Mouse (Mus musculus): ENCODE data around the gene Tbc1d4.

Tbc1d4 gene

GRCm38 (mm10) chr14:101532090-101532695 is 76.8 kb downstream of the Tbc1d4 start:
- DNase-seq (ENCODE audit: low read depth), result no peak

GRCm38 (mm10) chr14:101530455-101530854 is 78.5 kb downstream of the Tbc1d4 start:
- no peak for DNase-seq (ENCODE audit: low read depth)

GRCm38 (mm10) chr14:101529194-101529593 is 79.8 kb downstream of the Tbc1d4 start:
- DNase-seq (ENCODE audit: low read depth), result no peak

- DNase-seq (ENCODE audit: low read depth), result no peak
Measured at GRCm38 (mm10) chr14:101527420-101527996, 81.5 kb downstream of the Tbc1d4 start.

- DNase-seq (ENCODE audit: low read depth), result no peak
Measured at GRCm38 (mm10) chr14:101526478-101526877, 82.5 kb downstream of the Tbc1d4 start.

GRCm38 (mm10) chr14:101519964-101520363 is 89.0 kb downstream of the Tbc1d4 start:
- no peak for DNase-seq (ENCODE audit: low read depth)

- DNase-seq (ENCODE audit: low read depth), result no peak
Measured at GRCm38 (mm10) chr14:101518259-101518658, 90.7 kb downstream of the Tbc1d4 start.

GRCm38 (mm10) chr14:101517801-101518200 is 91.2 kb downstream of the Tbc1d4 start:
- DNase-seq (ENCODE audit: low read depth), result no peak

- peak; percentile 62 for DNase-seq (ENCODE audit: low read depth)
Measured at GRCm38 (mm10) chr14:101517341-101517740, 91.7 kb downstream of the Tbc1d4 start.

GRCm38 (mm10) chr14:101516864-101517263 is 92.1 kb downstream of the Tbc1d4 start:
- DNase-seq (ENCODE audit: low read depth), result no peak

- no peak for DNase-seq (ENCODE audit: low read depth)
Measured at GRCm38 (mm10) chr14:101516031-101516430, 93.0 kb downstream of the Tbc1d4 start.

GRCm38 (mm10) chr14:101515271-101515670 is 93.7 kb downstream of the Tbc1d4 start:
- DNase-seq (ENCODE audit: low read depth), result no peak

- DNase-seq (ENCODE audit: low read depth), result no peak
Measured at GRCm38 (mm10) chr14:101514557-101514971, 94.4 kb downstream of the Tbc1d4 start.

GRCm38 (mm10) chr14:101513163-101513562 is 95.8 kb downstream of the Tbc1d4 start:
- no peak for DNase-seq (ENCODE audit: low read depth)

GRCm38 (mm10) chr14:101511410-101511809 is 97.6 kb downstream of the Tbc1d4 start:
- no peak for DNase-seq (ENCODE audit: low read depth)

GRCm38 (mm10) chr14:101510540-101511313 is 98.3 kb downstream of the Tbc1d4 start:
- DNase-seq (ENCODE audit: low read depth), result peak; percentile 60

GRCm38 (mm10) chr14:101509759-101510158 is 99.2 kb downstream of the Tbc1d4 start:
- no peak for DNase-seq (ENCODE audit: low read depth)

- no peak for DNase-seq (ENCODE audit: low read depth)
Measured at GRCm38 (mm10) chr14:101507956-101508355, 101.0 kb downstream of the Tbc1d4 start.

- DNase-seq (ENCODE audit: low read depth), result no peak
Measured at GRCm38 (mm10) chr14:101507146-101507545, 101.8 kb downstream of the Tbc1d4 start.

- no peak for DNase-seq (ENCODE audit: low read depth)
Measured at GRCm38 (mm10) chr14:101505805-101506204, 103.2 kb downstream of the Tbc1d4 start.

GRCm38 (mm10) chr14:101504473-101505200 is 104.4 kb downstream of the Tbc1d4 start:
- DNase-seq (ENCODE audit: low read depth), result peak; percentile 75

GRCm38 (mm10) chr14:101503168-101503961 is 105.6 kb downstream of the Tbc1d4 start:
- DNase-seq (ENCODE audit: low read depth), result no peak
